Mouse (Mus musculus): Measurements from ENCODE around the gene Efhd2. TPM values are rescaled to one million over a fixed set of nuclear protein-coding genes. Genes with fewer than 3 reads are reported as not detected.
A peak's percentile ranks its signal among the peaks of the same experiment; 100 is the strongest.

Efhd2 gene
- polyA plus RNA-seq, 1 experiment from 2014 or later, result 39.5 TPM

GRCm38 (mm10) chr4:141875481-141876108, 875 bp upstream of the Efhd2 start:
- peaks cover 43% of the 10 kb centered on the region for H3K4me1 ChIP-seq
- peak overlapping the region; percentile 82 for H3K27ac ChIP-seq
- no peaks in the 10 kb centered on the region; the same call in 1 of the 2 replicates for H3K36me3 ChIP-seq (replicated peaks)
- DNase-seq (ENCODE audit: extremely low spot score, low spot score), result no peak
- peak overlapping the region; percentile 78 for H3K4me3 ChIP-seq
- H3K9me3 ChIP-seq, result no peaks in the 10 kb centered on the region
- peaks cover 40% of the 10 kb centered on the region for H3K27me3 ChIP-seq (ENCODE audit: poor library complexity, severe bottlenecking)
- WGBS, result 19% methylated on average over 8 of the region's 8 CpGs

- peak overlapping the region; percentile 78 for H3K4me3 ChIP-seq
- no peaks in the 10 kb centered on the region; the same call in 1 of the 2 replicates for H3K36me3 ChIP-seq (replicated peaks)
- H3K4me1 ChIP-seq, result peaks cover 45% of the 10 kb centered on the region
- peak; percentile 28 for DNase-seq (ENCODE audit: extremely low spot score, low spot score)
- peaks cover 40% of the 10 kb centered on the region for H3K27me3 ChIP-seq (ENCODE audit: poor library complexity, severe bottlenecking)
- H3K27ac ChIP-seq, result peak overlapping the region; percentile 82
- 2% methylated on average over 19 of the region's 19 CpGs for WGBS
- H3K9me3 ChIP-seq, result no peaks in the 10 kb centered on the region
Measured at GRCm38 (mm10) chr4:141874111-141874600, 564 bp downstream of the Efhd2 start.

GRCm38 (mm10) chr4:141872977-141873376, 1.7 kb downstream of the Efhd2 start:
- Histone ChIP-seq H3K27ac (no peak overlapping the region), H3K27me3 (ENCODE audit: poor library complexity, severe bottlenecking) (peaks cover 40% of the 10 kb centered on the region), H3K4me1 (peaks cover 47% of the 10 kb centered on the region), H3K4me3 (peak overlapping the region; percentile 78; the same call in 1 of the 2 replicates), H3K36me3 (replicated peaks) (no peaks in the 10 kb centered on the region; the same call in 1 of the 2 replicates), H3K9me3 (no peaks in the 10 kb centered on the region)
- no peak for DNase-seq (ENCODE audit: extremely low spot score, low spot score)
- 85% methylated on average over 9 of the region's 9 CpGs for WGBS

GRCm38 (mm10) chr4:141871909-141872308, 2.8 kb downstream of the Efhd2 start:
- Histone ChIP-seq H3K27ac (0 out of 2 replicates have a peak overlapping the region, but pooled peaks have one; percentile 15), H3K36me3 (replicated peaks) (no peaks in the 10 kb centered on the region; the same call in 1 of the 2 replicates), H3K27me3 (ENCODE audit: poor library complexity, severe bottlenecking) (peaks cover 40% of the 10 kb centered on the region), H3K4me1 (peaks cover 56% of the 10 kb centered on the region), H3K9me3 (no peaks in the 10 kb centered on the region), H3K4me3 (0 out of 2 replicates have a peak overlapping the region, but pooled peaks have one; percentile 10)
- DNase-seq (ENCODE audit: extremely low spot score, low spot score), result no peak
- 62% methylated on average over 9 of the region's 9 CpGs for WGBS

DNA sequence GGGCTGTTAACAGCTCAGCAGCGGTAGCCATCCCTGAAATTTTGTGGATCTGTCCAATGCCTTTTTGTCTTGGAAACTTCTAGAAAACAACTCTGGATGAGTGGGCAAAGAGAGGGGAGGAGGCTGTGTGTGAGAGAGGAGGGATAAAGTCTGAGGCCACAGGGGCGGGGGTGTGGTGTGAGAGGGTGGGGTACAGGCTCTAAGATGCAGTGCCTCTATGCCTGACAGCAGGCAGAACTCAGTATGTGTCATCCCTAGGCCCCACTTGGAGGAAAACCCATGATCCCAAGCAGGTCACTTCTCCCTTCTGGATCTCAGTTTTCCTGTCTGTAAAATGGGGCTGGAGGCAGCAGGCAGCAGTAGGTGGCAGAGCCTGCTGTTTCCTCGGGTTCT, 3.4 kb downstream of the Efhd2 start:
- Histone ChIP-seq H3K9me3 (no peaks in the 10 kb centered on the region), H3K4me1 (peaks cover 59% of the 10 kb centered on the region), H3K27me3 (ENCODE audit: poor library complexity, severe bottlenecking) (peaks cover 37% of the 10 kb centered on the region), H3K36me3 (replicated peaks) (no peaks in the 10 kb centered on the region; the same call in 1 of the 2 replicates), H3K27ac (no peak overlapping the region), H3K4me3 (no peak overlapping the region)
- no peak for DNase-seq (ENCODE audit: extremely low spot score, low spot score)
- WGBS, result 77% methylated on average over 3 of the region's 3 CpGs

DNA sequence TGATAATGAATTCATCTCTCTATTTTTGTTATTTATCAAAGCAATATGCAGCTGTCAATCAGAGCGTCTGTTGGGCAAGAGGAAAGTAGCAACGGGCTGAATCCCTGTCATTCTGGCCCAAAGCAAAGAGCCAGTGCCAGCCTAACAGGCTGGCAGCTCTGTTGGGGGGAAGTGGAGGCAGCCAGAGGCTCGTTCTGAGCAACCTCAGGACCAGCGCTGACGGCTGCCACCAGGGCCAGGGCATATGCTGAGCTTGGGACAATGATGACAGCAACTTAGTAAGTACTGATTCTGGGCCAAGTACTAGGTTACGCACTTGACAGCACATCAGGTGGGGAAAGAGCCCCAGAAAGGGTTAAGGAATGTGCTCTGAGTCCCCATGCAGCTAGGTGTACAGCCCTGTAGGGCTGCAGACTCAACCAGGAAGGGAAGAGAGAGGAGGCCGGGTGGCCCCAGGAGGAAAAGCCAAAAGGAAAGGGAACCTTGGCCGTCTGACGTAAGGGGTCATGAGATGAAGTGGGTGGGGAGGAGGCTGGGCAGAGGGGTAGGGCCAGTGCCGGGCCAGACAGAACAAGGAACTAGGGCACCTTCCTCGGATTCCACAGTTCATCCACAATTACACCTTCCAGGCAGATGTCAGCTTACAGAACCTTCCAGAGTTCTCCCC, 3.9 kb downstream of the Efhd2 start:
- no peak overlapping the region for H3K27ac ChIP-seq
- H3K9me3 ChIP-seq, result no peaks in the 10 kb centered on the region
- no peaks in the 10 kb centered on the region; the same call in 1 of the 2 replicates for H3K36me3 ChIP-seq (replicated peaks)
- no peak overlapping the region for H3K4me3 ChIP-seq
- H3K4me1 ChIP-seq, result peaks cover 58% of the 10 kb centered on the region
- H3K27me3 ChIP-seq (ENCODE audit: poor library complexity, severe bottlenecking), result peaks cover 31% of the 10 kb centered on the region
- DNase-seq (ENCODE audit: extremely low spot score, low spot score), result no peak
- WGBS, result 79% methylated on average over 11 of the region's 11 CpGs

DNA sequence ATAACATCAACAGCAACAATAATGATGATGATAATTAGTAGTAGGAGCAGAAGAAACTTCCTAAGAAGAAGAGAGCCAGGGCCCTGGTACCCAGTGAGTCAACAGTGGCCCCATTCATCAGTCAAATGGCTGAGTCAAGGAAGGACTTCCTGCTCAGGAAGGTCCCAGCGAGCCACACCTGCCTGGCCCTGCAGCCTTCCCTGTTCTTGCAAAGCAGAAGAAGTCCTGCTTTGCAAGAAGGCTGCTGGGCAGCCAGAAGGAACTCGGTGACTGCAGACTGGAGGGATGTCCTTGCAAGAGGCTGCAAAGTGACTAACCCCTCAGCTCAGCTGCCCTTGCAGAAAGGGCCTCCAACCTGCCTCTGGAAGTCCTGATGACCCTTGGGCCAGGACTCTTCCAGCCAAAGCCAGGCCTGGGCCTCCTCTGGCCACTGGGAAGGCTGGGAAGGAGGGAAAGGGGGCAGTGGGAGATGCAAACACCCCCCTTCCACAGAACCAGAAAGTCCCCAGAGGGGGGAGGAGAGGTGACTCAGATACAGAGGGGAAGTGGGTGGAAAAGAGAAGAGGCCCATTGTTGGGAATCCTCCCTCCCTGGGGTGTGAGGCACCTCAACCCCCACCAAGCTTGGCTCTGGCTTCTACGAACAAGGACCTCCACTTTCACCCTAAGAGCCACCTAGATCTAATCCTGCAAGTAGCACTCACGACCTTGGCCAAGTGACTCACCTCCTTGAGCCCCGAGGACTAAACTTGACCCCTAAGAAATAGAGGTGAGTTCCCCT, 5.1 kb downstream of the Efhd2 start:
- H3K36me3 ChIP-seq (replicated peaks), result peaks cover 7% of the 10 kb centered on the region; the same call in 1 of the 2 replicates
- H3K9me3 ChIP-seq, result no peaks in the 10 kb centered on the region
- H3K27me3 ChIP-seq (ENCODE audit: poor library complexity, severe bottlenecking), result peaks cover 24% of the 10 kb centered on the region
- DNase-seq (ENCODE audit: extremely low spot score, low spot score), result no peak
- 79% methylated on average over 5 of the region's 5 CpGs for WGBS
- no peak overlapping the region for H3K27ac ChIP-seq
- peaks cover 46% of the 10 kb centered on the region for H3K4me1 ChIP-seq
- H3K4me3 ChIP-seq, result no peak overlapping the region

GRCm38 (mm10) chr4:141868051-141868450, 6.7 kb downstream of the Efhd2 start:
- 84% methylated on average over 10 of the region's 10 CpGs for WGBS
- no peaks in the 10 kb centered on the region for H3K9me3 ChIP-seq
- no peak overlapping the region for H3K4me3 ChIP-seq
- H3K27me3 ChIP-seq (ENCODE audit: poor library complexity, severe bottlenecking), result peaks cover 12% of the 10 kb centered on the region
- no peak for DNase-seq (ENCODE audit: extremely low spot score, low spot score)
- peaks cover 7% of the 10 kb centered on the region; the same call in 1 of the 2 replicates for H3K36me3 ChIP-seq (replicated peaks)
- peaks cover 30% of the 10 kb centered on the region for H3K4me1 ChIP-seq
- H3K27ac ChIP-seq, result no peak overlapping the region

DNA sequence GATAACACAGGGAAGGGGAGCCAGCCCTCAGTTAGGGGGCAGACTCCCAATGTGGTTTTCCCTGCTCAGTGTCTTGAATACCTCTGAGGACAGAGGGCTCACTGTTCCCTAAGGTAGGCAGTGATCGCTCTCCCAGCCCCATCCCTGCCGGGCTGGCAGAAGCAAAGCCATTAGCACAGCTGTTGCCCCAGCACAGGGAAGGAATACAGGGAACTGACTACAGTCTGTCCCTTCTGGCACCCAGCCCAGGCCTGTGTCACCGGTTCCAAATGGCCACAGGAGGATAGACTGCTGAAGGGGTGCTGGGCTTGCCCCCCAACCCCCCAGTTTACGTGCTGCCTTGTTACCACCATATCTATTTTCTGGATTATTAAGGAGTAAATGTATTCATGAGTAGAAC, 7.2 kb downstream of the Efhd2 start:
- Histone ChIP-seq H3K4me1 (peaks cover 27% of the 10 kb centered on the region), H3K9me3 (no peaks in the 10 kb centered on the region), H3K27me3 (ENCODE audit: poor library complexity, severe bottlenecking) (peaks cover 6% of the 10 kb centered on the region), H3K36me3 (replicated peaks) (peaks cover 7% of the 10 kb centered on the region; the same call in 1 of the 2 replicates), H3K4me3 (no peak overlapping the region), H3K27ac (peak overlapping the region; percentile 48; the same call in 1 of the 2 replicates)
- DNase-seq (ENCODE audit: extremely low spot score, low spot score), result no peak
- 54% methylated on average over 4 of the region's 4 CpGs for WGBS

GRCm38 (mm10) chr4:141866933-141867490, 7.7 kb downstream of the Efhd2 start:
- H3K27me3 ChIP-seq (ENCODE audit: poor library complexity, severe bottlenecking), result peaks cover 4% of the 10 kb centered on the region; the same call in 1 of the 2 replicates
- no peaks in the 10 kb centered on the region for H3K9me3 ChIP-seq
- 37% methylated on average over 10 of the region's 10 CpGs for WGBS
- DNase-seq (ENCODE audit: extremely low spot score, low spot score), result no peak
- H3K4me1 ChIP-seq, result peaks cover 22% of the 10 kb centered on the region
- peaks cover 8% of the 10 kb centered on the region; the same call in 1 of the 2 replicates for H3K36me3 ChIP-seq (replicated peaks)
- H3K4me3 ChIP-seq, result no peak overlapping the region
- H3K27ac ChIP-seq, result peak overlapping the region; percentile 48; the same call in 1 of the 2 replicates

DNA sequence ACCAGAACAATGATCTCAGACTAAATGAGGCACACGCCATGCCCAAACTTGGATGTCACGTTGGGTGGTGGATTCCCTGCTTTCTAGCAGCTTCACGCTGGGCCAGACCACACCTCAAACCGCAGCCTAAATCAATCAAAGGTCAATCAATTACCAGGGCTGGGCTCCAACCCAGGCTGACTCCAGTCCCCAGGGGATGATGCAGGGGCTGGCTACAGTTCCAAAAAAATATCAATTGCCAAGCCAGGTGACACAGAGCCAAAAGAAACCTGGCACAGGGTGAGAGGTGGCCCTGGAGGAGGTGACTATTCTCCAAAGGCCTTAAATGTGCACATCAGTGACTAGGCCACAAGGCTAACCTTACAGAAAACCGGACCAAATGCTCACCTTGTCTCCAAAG, 9.1 kb downstream of the Efhd2 start:
- H3K4me3 ChIP-seq, result no peak overlapping the region
- H3K36me3 ChIP-seq (replicated peaks), result peaks cover 18% of the 10 kb centered on the region
- WGBS, result 91% methylated on average over 5 of the region's 5 CpGs
- H3K27me3 ChIP-seq (ENCODE audit: poor library complexity, severe bottlenecking), result no peaks in the 10 kb centered on the region
- peaks cover 17% of the 10 kb centered on the region for H3K4me1 ChIP-seq
- no peaks in the 10 kb centered on the region for H3K9me3 ChIP-seq
- no peak for DNase-seq (ENCODE audit: extremely low spot score, low spot score)
- H3K27ac ChIP-seq, result no peak overlapping the region

GRCm38 (mm10) chr4:141865006-141865405, 9.7 kb downstream of the Efhd2 start:
- no peaks in the 10 kb centered on the region for H3K9me3 ChIP-seq
- H3K36me3 ChIP-seq (replicated peaks), result peaks cover 23% of the 10 kb centered on the region
- H3K4me1 ChIP-seq, result peaks cover 16% of the 10 kb centered on the region
- H3K4me3 ChIP-seq, result no peak overlapping the region
- H3K27me3 ChIP-seq (ENCODE audit: poor library complexity, severe bottlenecking), result no peaks in the 10 kb centered on the region
- no peak overlapping the region for H3K27ac ChIP-seq
- 92% methylated on average over 5 of the region's 5 CpGs for WGBS
- DNase-seq (ENCODE audit: extremely low spot score, low spot score), result no peak
